8 mouse cellular contexts compared by ENCODE assay signal in the genomic region with DNA sequence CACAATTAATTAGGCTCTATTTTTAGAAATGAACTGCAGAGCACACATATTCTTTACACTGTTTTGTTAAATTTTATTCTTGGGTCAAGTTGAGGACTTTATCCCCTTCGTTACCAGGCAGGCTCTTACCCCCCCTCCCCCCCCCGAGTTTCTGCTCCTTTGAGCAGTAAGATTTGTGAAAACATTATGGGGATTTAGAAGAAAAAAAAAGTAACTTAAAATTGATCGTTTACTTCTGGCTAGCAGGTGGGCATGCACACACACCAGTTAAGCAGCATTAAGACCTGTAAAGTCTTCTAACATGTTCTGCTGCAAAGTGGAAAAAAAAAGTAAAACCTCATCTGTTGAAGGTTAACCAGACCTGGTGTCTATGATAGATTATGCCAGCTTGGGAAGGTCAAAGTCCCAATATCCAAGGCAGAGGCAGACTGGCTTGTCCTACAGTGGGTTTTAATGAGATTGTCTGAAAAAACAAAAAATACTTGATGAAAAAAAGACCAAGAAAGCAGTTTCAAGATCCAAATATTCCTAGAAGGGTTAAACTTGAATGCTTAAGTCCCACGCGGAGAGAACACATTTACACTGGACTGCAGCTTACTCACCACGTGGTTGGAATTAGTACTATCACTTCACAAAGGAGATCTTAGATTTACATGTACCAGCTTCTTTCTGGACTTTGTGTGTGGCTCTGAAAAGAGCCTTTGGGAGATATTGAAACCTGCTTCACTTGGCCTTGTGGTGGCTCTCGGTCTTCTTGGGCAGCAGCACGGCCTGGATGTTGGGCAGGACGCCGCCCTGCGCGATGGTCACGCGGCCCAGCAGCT. TPM values are rescaled to one million over a fixed set of nuclear protein-coding genes. Genes with fewer than 3 reads are reported as not detected.
DNase-seq lines count a peak whose midpoint lies in the region; ATAC-seq lines count a peak whose summit lies in the region.

No protein-coding gene starts in this region.

- no peaks in the 10 kb centered on the region for H3K27me3 ChIP-seq in lung, embryonic 15.5 days
- no peaks in the 10 kb centered on the region for H3K27me3 ChIP-seq in embryonic facial prominence, embryonic 10.5 days (replicated peaks; ENCODE audit: low read depth, poor library complexity, severe bottlenecking)
- no peaks in the 10 kb centered on the region for H3K27me3 ChIP-seq in midbrain, embryonic 16.5 days (ENCODE audit: control insufficient read depth, insufficient read depth, low read depth, low read length)

- H3K27ac ChIP-seq in lung, embryonic 15.5 days = peak overlapping the region; percentile 93
- peak overlapping the region; percentile 93 for H3K27ac ChIP-seq in embryonic facial prominence, embryonic 10.5 days (replicated peaks)
- H3K27ac ChIP-seq in midbrain, embryonic 16.5 days (ENCODE audit: low read length) = no peak overlapping the region

- peak overlapping the region; percentile 46 for H3K9ac ChIP-seq in lung, embryonic 15.5 days
- peak overlapping the region; percentile 35; the same call in 1 of the 2 replicates for H3K9ac ChIP-seq in midbrain, embryonic 16.5 days (ENCODE audit: low read depth, low read length)

- no peaks in the 10 kb centered on the region for H3K36me3 ChIP-seq in lung, embryonic 15.5 days
- H3K36me3 ChIP-seq in embryonic facial prominence, embryonic 10.5 days (replicated peaks) = no peaks in the 10 kb centered on the region
- no peaks in the 10 kb centered on the region for H3K36me3 ChIP-seq in midbrain, embryonic 16.5 days (ENCODE audit: control insufficient read depth, insufficient read depth, low read length)

- peak overlapping the region; percentile 73 for H3K4me2 ChIP-seq in lung, embryonic 15.5 days
- H3K4me2 ChIP-seq in midbrain, embryonic 16.5 days (ENCODE audit: low read length) = peak overlapping the region; percentile 64

- WGBS in lung, embryonic 15.5 days = 2% methylated on average over 14 of the region's 14 CpGs
- under 1% methylated on average over 14 of the region's 14 CpGs for WGBS in embryonic facial prominence, embryonic 10.5 days
- WGBS in midbrain, embryonic 16.5 days = under 1% methylated on average over 10 of the region's 14 CpGs

- no peaks in the 10 kb centered on the region for H3K9me3 ChIP-seq in lung, embryonic 15.5 days
- no peaks in the 10 kb centered on the region for H3K9me3 ChIP-seq in embryonic facial prominence, embryonic 10.5 days
- no peaks in the 10 kb centered on the region for H3K9me3 ChIP-seq in midbrain, embryonic 16.5 days (replicated peaks; ENCODE audit: control insufficient read depth, low read length, poor library complexity, severe bottlenecking)

- DNase-seq in lung, postnatal 4 days = no peak
- DNase-seq in embryonic facial prominence, embryonic 10.5 days (ENCODE audit: low spot score) = peak; percentile 46
- peak; percentile 84 for DNase-seq in kidney, adult 9 months
- DNase-seq in spleen, adult 18-20 months = no peak
- no peak for DNase-seq in ovary, postnatal 10 days (ENCODE audit: low spot score)
- no peak for DNase-seq in gastrocnemius, adult 18-20 months (ENCODE audit: low spot score)

- H3K4me3 ChIP-seq in lung, embryonic 15.5 days = peak overlapping the region; percentile 45
- peak overlapping the region; percentile 62 for H3K4me3 ChIP-seq in embryonic facial prominence, embryonic 10.5 days
- H3K4me3 ChIP-seq in midbrain, embryonic 16.5 days (ENCODE audit: low read depth, low read length) = peak overlapping the region; percentile 33

- peaks cover 27% of the 10 kb centered on the region for H3K4me1 ChIP-seq in lung, embryonic 15.5 days
- peaks cover 22% of the 10 kb centered on the region for H3K4me1 ChIP-seq in embryonic facial prominence, embryonic 10.5 days
- peaks cover 14% of the 10 kb centered on the region for H3K4me1 ChIP-seq in midbrain, embryonic 16.5 days (ENCODE audit: control insufficient read depth, insufficient read depth, low read length)

- ATAC-seq in lung, embryonic 15.5 days (ENCODE audit: borderline replicate concordance, extremely low read depth, low FRiP score, low TSS enrichment) = no peak
- ATAC-seq in midbrain, embryonic 16.5 days = no peak; the same call in 1 of the 2 replicates

RNA-seq across cellular contexts. Expression of a gene that starts 0.7 kb away (rescaled TPM):
- 8.1 and 8.2 TPM in 2 replicates for polyA plus RNA-seq in lung, embryonic 15.5 days (2015; fragmentation: Nextera tagmentation; extraction: Ambion mirVana)
- 8.0 and 8.8 TPM in 2 replicates for polyA plus RNA-seq in embryonic facial prominence, embryonic 10.5 days (2016; fragmentation: Nextera tagmentation; extraction: Ambion mirVana)
- not detected in 2 replicates for polyA plus RNA-seq in midbrain, embryonic 16.5 days (2015; fragmentation: Nextera tagmentation; extraction: Ambion mirVana)
- 1 to 10 TPM; 1.6 to 2.2 TPM for total RNA-seq in gastrocnemius, adult 18-20 months (2021)

RNA-seq across cellular contexts. Expression of a gene that starts 1.0 kb away (rescaled TPM):
- polyA plus RNA-seq in lung, embryonic 15.5 days (2015; fragmentation: Nextera tagmentation; extraction: Ambion mirVana) = 7.0 and 7.4 TPM in 2 replicates
- polyA plus RNA-seq in embryonic facial prominence, embryonic 10.5 days (2016; fragmentation: Nextera tagmentation; extraction: Ambion mirVana) = 8.5 and 10.0 TPM in 2 replicates
- polyA plus RNA-seq in midbrain, embryonic 16.5 days (2015; fragmentation: Nextera tagmentation; extraction: Ambion mirVana) = 1.3 TPM in 1 of 2 replicates, not detected in the other
- total RNA-seq in gastrocnemius, adult 18-20 months (2021) = 1 to 10 TPM; 2.1 to 3.6 TPM

RNA-seq across cellular contexts. Expression of a gene that starts 6.5 kb away (rescaled TPM):
- polyA plus RNA-seq in lung, embryonic 15.5 days (2015; fragmentation: Nextera tagmentation; extraction: Ambion mirVana) = 27.2 and 29.1 TPM in 2 replicates
- polyA plus RNA-seq in embryonic facial prominence, embryonic 10.5 days (2016; fragmentation: Nextera tagmentation; extraction: Ambion mirVana) = 37.1 and 38.7 TPM in 2 replicates
- 4.0 and 4.9 TPM in 2 replicates for polyA plus RNA-seq in midbrain, embryonic 16.5 days (2015; fragmentation: Nextera tagmentation; extraction: Ambion mirVana)
- total RNA-seq in gastrocnemius, adult 18-20 months (2021) = 10 to 100 TPM; 27.1 to 27.8 TPM

RNA-seq across cellular contexts. Expression of a gene that starts 8.1 kb away (rescaled TPM):
- 52.7 and 55.6 TPM in 2 replicates for polyA plus RNA-seq in lung, embryonic 15.5 days (2015; fragmentation: Nextera tagmentation; extraction: Ambion mirVana)
- polyA plus RNA-seq in embryonic facial prominence, embryonic 10.5 days (2016; fragmentation: Nextera tagmentation; extraction: Ambion mirVana) = 75.8 and 77.8 TPM in 2 replicates
- polyA plus RNA-seq in midbrain, embryonic 16.5 days (2015; fragmentation: Nextera tagmentation; extraction: Ambion mirVana) = 1.8 and 8.3 TPM in 2 replicates
- total RNA-seq in gastrocnemius, adult 18-20 months (2021) = 1 to 10 TPM; 2.5 to 2.9 TPM

RNA-seq across cellular contexts. Expression of a gene that starts 8.4 kb away (rescaled TPM):
- polyA plus RNA-seq in lung, embryonic 15.5 days (2015; fragmentation: Nextera tagmentation; extraction: Ambion mirVana) = 15.7 and 16.0 TPM in 2 replicates
- 12.4 and 15.1 TPM in 2 replicates for polyA plus RNA-seq in embryonic facial prominence, embryonic 10.5 days (2016; fragmentation: Nextera tagmentation; extraction: Ambion mirVana)
- polyA plus RNA-seq in midbrain, embryonic 16.5 days (2015; fragmentation: Nextera tagmentation; extraction: Ambion mirVana) = 1.5 and 2.3 TPM in 2 replicates
- 1 to 10 TPM; 2.4 to 2.7 TPM for total RNA-seq in gastrocnemius, adult 18-20 months (2021)

Comparison
In these comparisons a context has a peak if more than half of its experiments do, and no peak if none do; other contexts are left out.
1. DNase-seq: peak in embryonic facial prominence, embryonic 10.5 days (single experiment) and kidney, adult 9 months (single experiment); none in lung, postnatal 4 days (0 of 2), spleen, adult 18-20 months (0 of 2), ovary, postnatal 10 days (single experiment) and gastrocnemius, adult 18-20 months (single experiment).
2. Peak in every context shown above with its lines, with median percentiles within 50 percentile points of each other: H3K4me3 ChIP-seq.